Mouse (Mus musculus) midbrain, postnatal 0 days (tissue): ENCODE measurements around the gene Ctcfl. TPM values are rescaled to one million over a fixed set of nuclear protein-coding genes. Genes with fewer than 3 reads are reported as not detected.
"Not testable (repeated sequence)": the region's sequence is repeated elsewhere in the genome, so short reads cannot be mapped to it uniquely, and the experiment has no call there.

Source experiments
- ATAC-seq: fragments of 200-750 bp; cut with Nextera tagmentation; 2 replicates; pipeline ENCODE4 v1.8.0; 2017; ENCODE audit warnings: moderate number of reproducible peaks, mild to moderate bottlenecking, moderate TSS enrichment, moderate library complexity; ENCODE audit not compliant: low FRiP score
- DNase-seq: peaks from one replicate; pipeline ENCODE4 v3.0.0-alpha.2; 2015; ENCODE audit warnings: low spot score
- H3K27ac ChIP-seq: fragments of 300-500 bp; sonication (generic); 2 replicates; pipeline ENCODE4 v1.5.1; 2014; ENCODE audit warnings: low read depth, mild to moderate bottlenecking, low read length, mixed read lengths
- H3K27me3 ChIP-seq: fragments of 300-500 bp; sonication (generic); 2 replicates; pipeline ENCODE4 v1.6.1; 2014; ENCODE audit warnings: low read length, control low read depth, mixed read lengths; ENCODE audit not compliant: insufficient read depth
- H3K36me3 ChIP-seq: fragments of 300-500 bp; sonication (generic); 2 replicates; pipeline ENCODE4 v1.6.1; 2014; ENCODE audit warnings: low read length, control low read depth, mixed read lengths; ENCODE audit not compliant: insufficient read depth
- H3K4me1 ChIP-seq: fragments of 300-500 bp; sonication (generic); 2 replicates; pipeline ENCODE4 v1.6.1; 2014; ENCODE audit warnings: mild to moderate bottlenecking, control low read depth, antibody characterized with exemption, low read length, mixed read lengths; ENCODE audit not compliant: insufficient read depth
- H3K4me2 ChIP-seq: fragments of 300-500 bp; sonication (generic); 2 replicates; pipeline ENCODE4 v1.6.1; 2014; ENCODE audit warnings: low read depth, mild to moderate bottlenecking, low read length, mixed read lengths; ENCODE audit not compliant: poor library complexity, severe bottlenecking
- H3K4me3 ChIP-seq: fragments of 300-500 bp; sonication (generic); 2 replicates; pipeline ENCODE4 v1.5.1; 2014; ENCODE audit warnings: low read depth, mild to moderate bottlenecking, low read length, moderate library complexity
- H3K9ac ChIP-seq: fragments of 300-500 bp; sonication (generic); replicated peaks from 2 replicates; pipeline ENCODE4 v1.6.1; 2014; ENCODE audit warnings: mild to moderate bottlenecking, low read length, moderate library complexity, mixed read lengths; ENCODE audit not compliant: poor library complexity, severe bottlenecking
- H3K9me3 ChIP-seq: fragments of 300-500 bp; sonication (generic); 2 replicates; pipeline ENCODE4 v1.6.1; 2016; ENCODE audit warnings: low read length, control low read depth
- CTCF ChIP-seq: IDR thresholded peaks from 2 replicates; pipeline ENCODE4 v1.5.1; 2016; ENCODE audit warnings: antibody characterized with exemption, mild to moderate bottlenecking
- WGBS: fragments of 180-500 bp; shearing (Covaris S2); extraction: QIAGEN DNeasy Blood & Tissue Kit; methylation state at CpG from one replicate; pipeline ENCODE4 v1.1.7; 2014; 5-methylcytosine and 5-hydroxymethylcytosine counted together
- polyA plus RNA-seq: library from polyadenylated mRNA; unstranded; fragments of >200 nt; fragmentation: Nextera tagmentation; extraction: Ambion mirVana; gene quantifications from 2 replicates; pipeline ENCODE4 v1.2.1, GENCODE M21; 2015
- total RNA-seq: library from RNA; depleted of rRNA; stranded (reverse); fragments of >200 nt; gene quantifications from 2 replicates; pipeline ENCODE4 v1.2.3, GENCODE M21; 2014

The Ctcfl gene
- total and polyA plus RNA-seq, 2 experiments from 2014 or later = not detected

GRCm38 (mm10) chr2:173113796-173114195, 5.5 kb downstream of the Ctcfl start:
- not testable (repeated sequence) for H3K27ac ChIP-seq, H3K9me3 ChIP-seq, H3K36me3 ChIP-seq, H3K4me3 ChIP-seq, H3K27me3 ChIP-seq, H3K9ac ChIP-seq, DNase-seq, H3K4me1 ChIP-seq, ATAC-seq, H3K4me2 ChIP-seq
- 62% methylated on average over 3 of the region's 3 CpGs for WGBS
- TF ChIP-seq CTCF = peak; percentile 32

- H3K9ac ChIP-seq = no peak overlapping the region
- H3K27ac ChIP-seq = no peak overlapping the region
- no peak for ATAC-seq
- WGBS = 90% methylated on average over 9 of the region's 9 CpGs
- no peaks in the 10 kb centered on the region for H3K4me1 ChIP-seq
- H3K9me3 ChIP-seq = no peaks in the 10 kb centered on the region
- H3K4me3 ChIP-seq = no peak overlapping the region
- TF ChIP-seq CTCF = no peak
- DNase-seq = no peak
- H3K4me2 ChIP-seq = no peak overlapping the region
- peaks cover 3% of the 10 kb centered on the region; the same call in 1 of the 2 replicates for H3K27me3 ChIP-seq
- H3K36me3 ChIP-seq = no peaks in the 10 kb centered on the region
Observed at GRCm38 (mm10) chr2:173110571-173110970, 8.8 kb downstream of the Ctcfl start.

- Histone ChIP-seq H3K27me3 (peaks cover 3% of the 10 kb centered on the region; the same call in 1 of the 2 replicates), H3K4me2 (no peak overlapping the region), H3K9me3 (no peaks in the 10 kb centered on the region), H3K4me1 (no peaks in the 10 kb centered on the region), H3K27ac (no peak overlapping the region), H3K4me3 (no peak overlapping the region), H3K36me3 (no peaks in the 10 kb centered on the region), H3K9ac (no peak overlapping the region)
- ATAC-seq (no peak), DNase-seq (no peak)
- no peak for TF ChIP-seq CTCF
- 92% methylated on average over 7 of the region's 7 CpGs for WGBS
Observed at GRCm38 (mm10) chr2:173109510-173109909, 9.8 kb downstream of the Ctcfl start.

- ATAC-seq (no peak), DNase-seq (no peak)
- WGBS = 92% methylated on average over 6 of the region's 6 CpGs
- H3K4me3 ChIP-seq = no peak overlapping the region
- no peak for TF ChIP-seq CTCF
- H3K4me2 ChIP-seq = no peak overlapping the region
- no peak overlapping the region for H3K27ac ChIP-seq
- no peak overlapping the region for H3K9ac ChIP-seq
- H3K4me1 ChIP-seq = no peaks in the 10 kb centered on the region
- peaks cover 3% of the 10 kb centered on the region; the same call in 1 of the 2 replicates for H3K27me3 ChIP-seq
- H3K9me3 ChIP-seq = no peaks in the 10 kb centered on the region
- H3K36me3 ChIP-seq = no peaks in the 10 kb centered on the region
Observed at GRCm38 (mm10) chr2:173108509-173109190, 10.7 kb downstream of the Ctcfl start.

GRCm38 (mm10) chr2:173106889-173107785, 12.2 kb downstream of the Ctcfl start:
- 18% methylated on average over 14 of the region's 14 CpGs for WGBS
- H3K27me3 ChIP-seq = peaks cover 3% of the 10 kb centered on the region; the same call in 1 of the 2 replicates
- DNase-seq (peak; percentile 83), ATAC-seq (peak; percentile 31; the same call in 1 of the 2 replicates)
- H3K4me1 ChIP-seq = no peaks in the 10 kb centered on the region
- no peak overlapping the region for H3K27ac ChIP-seq
- TF ChIP-seq CTCF = peak; percentile 89
- H3K9ac ChIP-seq = no peak overlapping the region
- H3K4me3 ChIP-seq = no peak overlapping the region
- no peak overlapping the region for H3K4me2 ChIP-seq
- no peaks in the 10 kb centered on the region for H3K9me3 ChIP-seq
- no peaks in the 10 kb centered on the region for H3K36me3 ChIP-seq

GRCm38 (mm10) chr2:173106409-173106808, 12.9 kb downstream of the Ctcfl start:
- Histone ChIP-seq H3K36me3 (no peaks in the 10 kb centered on the region), H3K4me3 (no peak overlapping the region), H3K27ac (no peak overlapping the region), H3K4me2 (no peak overlapping the region), H3K9me3 (no peaks in the 10 kb centered on the region), H3K27me3 (peaks cover 3% of the 10 kb centered on the region; the same call in 1 of the 2 replicates), H3K4me1 (no peaks in the 10 kb centered on the region), H3K9ac (no peak overlapping the region)
- no peak for TF ChIP-seq CTCF
- no peak for DNase-seq
- no peak for ATAC-seq
- 77% methylated on average over 9 of the region's 9 CpGs for WGBS
